Mouse (Mus musculus) c-Kit-positive CD71-negative TER-119-negative erythroid progenitor cells, embryonic 14.5 days (primary cell): Measurements from ENCODE around the gene Slc1a5.

ENCODE experiments used
- DNase-seq: peaks from one replicate; pipeline ENCODE4 v3.0.0-alpha.2; 2013; ENCODE audit warnings: low read depth

Gene Slc1a5

GRCm38 (mm10) chr7:16846775-16847174 lies 65.6 kb downstream of the Slc1a5 start:
- DNase-seq: no peak

DNA sequence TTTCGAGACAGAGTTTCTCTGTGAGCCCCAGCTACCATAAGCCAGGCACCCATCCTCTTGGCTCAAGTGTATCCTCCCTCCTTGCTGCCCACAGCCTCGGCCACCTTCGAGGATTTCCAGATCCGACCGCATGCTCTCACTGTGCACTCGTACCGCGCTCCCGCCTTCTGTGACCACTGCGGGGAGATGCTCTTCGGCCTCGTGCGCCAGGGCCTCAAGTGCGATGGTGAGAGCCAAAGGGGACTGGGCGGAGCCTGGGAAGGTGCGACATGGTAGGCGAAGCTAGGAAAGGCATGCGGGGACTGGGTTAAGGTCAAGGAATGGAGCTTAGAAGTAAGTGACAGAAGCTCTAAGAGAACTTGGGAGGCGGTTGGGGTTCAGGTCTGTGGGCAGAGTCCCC lies 66.4 kb downstream of the Slc1a5 start:
- DNase-seq: no peak
